ENCODE assay signal across 13 mouse cellular contexts in the genomic region with DNA sequence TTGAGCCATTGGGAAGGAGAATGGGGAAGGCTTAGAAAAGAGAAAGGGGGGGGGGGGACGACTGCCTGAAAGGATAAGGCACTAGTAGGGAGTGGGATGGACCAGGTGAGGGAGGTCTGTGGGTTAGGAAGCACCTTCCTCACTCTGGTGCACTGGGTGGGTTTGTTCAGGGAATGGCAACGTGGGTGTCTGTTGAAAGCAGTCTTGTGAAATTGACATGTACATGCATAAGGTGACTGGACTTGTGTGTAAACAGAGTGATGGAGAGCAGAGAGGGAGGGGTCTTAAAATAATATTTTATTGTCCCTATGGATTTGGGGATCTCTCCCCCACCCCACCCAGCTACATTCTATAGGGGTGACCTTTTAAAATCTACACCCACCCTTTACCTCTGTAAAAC.
DNase-seq lines count a peak whose midpoint lies in the region; ATAC-seq and TF ChIP-seq lines count a peak whose summit lies in the region.
"Had no signal": no experiment of that assay in that cellular context is flagged by ENCODE, and none has a peak within 500 bp of the region (broad histone marks: within the 10 kb centered on the region; RNA-seq: fewer than 3 reads in every experiment).

No protein-coding gene starts in this region.

- DNase-seq in heart, adult 9 months (ENCODE audit: low spot score in 2 of 2), result no peak
- no peak for DNase-seq in hindbrain, embryonic 10.5 days (ENCODE audit: low spot score)
- no peak for DNase-seq in testis, postnatal 14 days (ENCODE audit: low spot score)
- DNase-seq in embryo, embryonic 11 days, result no peak
- DNase-seq: kidney, postnatal 10 days had no signal

- H3K4me3 ChIP-seq in heart, embryonic 15.5 days, result peak overlapping the region; percentile 45; the same call in 1 of the 2 replicates
- peak overlapping the region; percentile 82 for H3K4me3 ChIP-seq in cortical plate, adult 2 months (ENCODE audit: insufficient read depth, low read length)
- peak overlapping the region; percentile 66 for H3K4me3 ChIP-seq in hindbrain, embryonic 10.5 days
- H3K4me3 ChIP-seq in midbrain, embryonic 15.5 days, result peak overlapping the region; percentile 86
- H3K4me3 ChIP-seq: liver, embryonic 12.5 days had no signal

- no peak for ATAC-seq in heart, embryonic 15.5 days (replicated peaks; ENCODE audit: insufficient number of reproducible peaks, insufficient read depth, low FRiP score, low read depth)
- ATAC-seq in midbrain, embryonic 15.5 days (replicated peaks), result peak; percentile 3; the same call in 1 of the 2 replicates
- no peak for ATAC-seq in erythroblast, adult 5-6 weeks (replicated peaks; ENCODE audit: low FRiP score, poor library complexity, severe bottlenecking)
- ATAC-seq: CD4-positive, CD25-positive, alpha-beta regulatory T cell, adult 4 months; liver, embryonic 12.5 days had no signal

- peaks cover 99% of the 10 kb centered on the region for H3K27me3 ChIP-seq in heart, embryonic 15.5 days
- peaks cover 95% of the 10 kb centered on the region for H3K27me3 ChIP-seq in hindbrain, embryonic 10.5 days (ENCODE audit: insufficient read depth, poor library complexity, severe bottlenecking)
- H3K27me3 ChIP-seq in midbrain, embryonic 15.5 days (replicated peaks), result no peaks in the 10 kb centered on the region

- no peak overlapping the region for H3K9ac ChIP-seq in heart, embryonic 15.5 days
- peak overlapping the region; percentile 77 for H3K9ac ChIP-seq in midbrain, embryonic 15.5 days
- H3K9ac ChIP-seq: liver, embryonic 12.5 days; stomach, embryonic 15.5 days had no signal

- TF ChIP-seq CTCF in cortical plate, adult 2 months (IDR thresholded peaks at IDR 0.05; ENCODE audit: extremely low read depth, insufficient read depth, low read length), result no peak

- H3K27ac ChIP-seq in heart, embryonic 15.5 days, result no peak overlapping the region
- peak overlapping the region; percentile 98 for H3K27ac ChIP-seq in cortical plate, adult 2 months (ENCODE audit: insufficient read depth, low read length)
- H3K27ac ChIP-seq in hindbrain, embryonic 10.5 days, result peak overlapping the region; percentile 94
- H3K27ac ChIP-seq in midbrain, embryonic 15.5 days, result peak overlapping the region; percentile 100
- H3K27ac ChIP-seq: liver, embryonic 12.5 days; stomach, embryonic 15.5 days had no signal

- TF ChIP-seq POLR2A in cortical plate, adult 2 months (IDR thresholded peaks at IDR 0.05; ENCODE audit: extremely low read depth, insufficient read depth, low read length), result peak; percentile 56; the same call in 1 of the 2 replicates

- 0% methylated on average over 2 of the region's 2 CpGs for WGBS in heart, embryonic 15.5 days
- WGBS in hindbrain, embryonic 10.5 days, result 0% methylated on average over 2 of the region's 2 CpGs
- WGBS in midbrain, embryonic 15.5 days, result 0% methylated on average over 2 of the region's 2 CpGs

- H3K4me1 ChIP-seq in heart, embryonic 15.5 days (replicated peaks), result peaks cover 33% of the 10 kb centered on the region
- H3K4me1 ChIP-seq in cortical plate, adult 2 months (ENCODE audit: control insufficient read depth, insufficient read depth, low read length), result peaks cover 10% of the 10 kb centered on the region
- peaks cover 89% of the 10 kb centered on the region for H3K4me1 ChIP-seq in hindbrain, embryonic 10.5 days (replicated peaks)
- H3K4me1 ChIP-seq in midbrain, embryonic 15.5 days, result peaks cover 33% of the 10 kb centered on the region

- H3K4me2 ChIP-seq in heart, embryonic 15.5 days, result peak overlapping the region; percentile 66; the same call in 1 of the 2 replicates
- H3K4me2 ChIP-seq in midbrain, embryonic 15.5 days, result peak overlapping the region; percentile 95

- no peaks in the 10 kb centered on the region for H3K36me3 ChIP-seq in heart, embryonic 15.5 days
- peaks cover 14% of the 10 kb centered on the region; the same call in 1 of the 2 replicates for H3K36me3 ChIP-seq in hindbrain, embryonic 10.5 days
- H3K36me3 ChIP-seq in midbrain, embryonic 15.5 days (replicated peaks), result no peaks in the 10 kb centered on the region
- H3K36me3 ChIP-seq: liver, embryonic 12.5 days; stomach, embryonic 15.5 days had no signal

- H3K9me3 ChIP-seq in heart, embryonic 15.5 days (replicated peaks), result no peaks in the 10 kb centered on the region
- H3K9me3 ChIP-seq in hindbrain, embryonic 10.5 days, result no peaks in the 10 kb centered on the region
- no peaks in the 10 kb centered on the region for H3K9me3 ChIP-seq in midbrain, embryonic 15.5 days
- H3K9me3 ChIP-seq: liver, embryonic 12.5 days; megakaryocyte, embryonic 14.5 days; stomach, embryonic 15.5 days had no signal
